ENCODE assay signal across 14 mouse cellular contexts in genomic region chr2:90850401-90850800, GRCm38 (mm10). TPM values are rescaled to one million over a fixed set of nuclear protein-coding genes. Genes with fewer than 3 reads are reported as not detected.
"Had no signal": no experiment of that assay in that cellular context is flagged by ENCODE, and none has a peak within 500 bp of the region (broad histone marks: within the 10 kb centered on the region; RNA-seq: fewer than 3 reads in every experiment).

No protein-coding gene starts in this region.

- DNase-seq: kidney, postnatal 36 days; layer of hippocampus, adult 9-11 months; left cerebral cortex, postnatal 4 days; lung, adult 18-20 months; lung, postnatal 36 days; right cerebral cortex, adult 18-20 months; right cerebral cortex, postnatal 25 days; thymus, postnatal 25 days had no signal

- H3K27ac ChIP-seq: kidney, postnatal 0 days; limb, embryonic 13.5 days; liver, embryonic 14.5 days; midbrain, embryonic 13.5 days; stomach, postnatal 0 days had no signal

- H3K9ac ChIP-seq: limb, embryonic 13.5 days; liver, embryonic 14.5 days; midbrain, embryonic 13.5 days had no signal

- H3K4me3 ChIP-seq: limb, embryonic 13.5 days; midbrain, embryonic 13.5 days had no signal

- H3K27me3 ChIP-seq: limb, embryonic 13.5 days; midbrain, embryonic 13.5 days had no signal

RNA-seq across cellular contexts. Expression of gene C1qtnf4, which starts 35.3 kb away (rescaled TPM):
- total RNA-seq: megakaryocyte progenitor cell, adult 5-6 weeks had no signal
